Comparison of ENCODE assay signal across 14 mouse cellular contexts in the genomic region with DNA sequence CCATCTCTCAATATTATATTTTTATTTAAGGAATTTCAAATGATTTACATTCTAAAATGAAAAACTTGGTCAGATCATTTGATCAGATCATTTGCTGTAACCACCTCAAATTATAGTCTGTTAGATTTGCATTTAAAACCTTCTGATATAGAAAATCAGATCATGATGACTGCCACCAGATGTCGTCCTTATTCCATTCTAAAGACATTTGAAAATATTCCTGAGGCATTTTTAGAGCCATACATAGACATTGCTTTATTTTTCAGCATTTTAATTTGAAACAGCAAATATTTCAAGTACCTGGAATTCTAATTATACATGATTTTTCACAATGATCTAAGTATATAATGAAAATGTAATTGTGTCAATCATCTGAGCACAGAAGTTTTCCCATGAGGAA. TPM values are rescaled to one million over a fixed set of nuclear protein-coding genes. Genes with fewer than 3 reads are reported as not detected.
DNase-seq lines count a peak whose midpoint lies in the region; TF ChIP-seq lines count a peak whose summit lies in the region.
"Had no signal": no experiment of that assay in that cellular context is flagged by ENCODE, and none has a peak within 500 bp of the region (broad histone marks: within the 10 kb centered on the region; RNA-seq: fewer than 3 reads in every experiment).

No protein-coding gene starts in this region.

- H3K4me3 ChIP-seq in heart, adult 2 months = no peak overlapping the region
- H3K4me3 ChIP-seq: embryonic facial prominence, embryonic 13.5 days; megakaryocyte, embryonic 14.5 days had no signal

- peak; percentile 54 for TF ChIP-seq CTCF in heart, adult 2 months (IDR thresholded peaks at IDR 0.05)

- no peaks in the 10 kb centered on the region for H3K4me1 ChIP-seq in heart, adult 2 months (ENCODE audit: control insufficient read depth, insufficient read depth, low read length)
- H3K4me1 ChIP-seq: embryonic facial prominence, embryonic 13.5 days had no signal

- H3K27ac ChIP-seq in heart, adult 2 months = no peak overlapping the region
- H3K27ac ChIP-seq: embryonic facial prominence, embryonic 13.5 days had no signal

- TF ChIP-seq POLR2A in heart, adult 2 months (IDR thresholded peaks at IDR 0.05; ENCODE audit: insufficient read depth, low read depth, low read length) = no peak

- H3K79me2 ChIP-seq in heart, adult 2 months (replicated peaks; ENCODE audit: control insufficient read depth, insufficient read depth, low read length) = no peaks in the 10 kb centered on the region

- WGBS in heart, adult 2 months = 43% methylated on average over 1 of the region's 1 CpGs

- intact Hi-C loops in heart, adult 2 months (cut with DNase I) = loop anchor here (1.0 kb wide), 1 partner anchor 95 kb away; no protein-coding TSS in a partner anchor
- intact Hi-C loops in left cerebral cortex, postnatal 14 days (cut with DNase I) = no loop called here
- intact Hi-C loops in left cerebral cortex, postnatal 36 days (cut with DNase I) = loop anchor here (5.0 kb wide), 1 partner anchor 94 kb away; no protein-coding TSS in a partner anchor

- TF ChIP-seq EP300 in heart, adult 2 months (IDR thresholded peaks at IDR 0.05; ENCODE audit: insufficient read depth, low read depth, low read length) = no peak

- H3K36me3 ChIP-seq in heart, adult 2 months (ENCODE audit: control insufficient read depth, insufficient read depth, low read length) = no peaks in the 10 kb centered on the region
- H3K36me3 ChIP-seq: embryonic facial prominence, embryonic 13.5 days had no signal

- no peak overlapping the region for H3K9ac ChIP-seq in heart, adult 2 months (ENCODE audit: low read depth, low read length)
- H3K9ac ChIP-seq: embryonic facial prominence, embryonic 13.5 days had no signal

- no peak for DNase-seq in heart, adult 2 months
- DNase-seq in heart, adult 8-10 months (ENCODE audit: low spot score) = no peak
- peak; percentile 11 to 22 for DNase-seq in left cerebral cortex, postnatal 14 days (ENCODE audit: low spot score in 2 of 2)
- DNase-seq in left cerebral cortex, postnatal 36 days (ENCODE audit: low spot score in 2 of 2) = no peak
- DNase-seq in 416B (ENCODE audit: low read depth) (peak; percentile 37), adipocyte (ENCODE audit: low spot score) (peak; percentile 23)
- DNase-seq in adrenal gland, postnatal 36 days = no peak
- DNase-seq in spleen, postnatal 36 days (ENCODE audit: low spot score in 2 of 2) = no peak
- DNase-seq: adrenal gland, adult 2 months; cerebellum, postnatal 36 days; heart, postnatal 36 days; kidney, adult 11 months had no signal

- H3K27me3 ChIP-seq in heart, adult 2 months (ENCODE audit: control insufficient read depth, insufficient read depth, low read length) = no peaks in the 10 kb centered on the region
- H3K27me3 ChIP-seq: embryonic facial prominence, embryonic 13.5 days; megakaryocyte, embryonic 14.5 days had no signal

RNA-seq across cellular contexts. Expression of gene Ppp6c, which starts 52.0 kb away (rescaled TPM):
- total RNA-seq in heart, adult 2 months (2021) = 10 to 100 TPM; 50.0 to 61.0 TPM
- polyA plus RNA-seq in heart, adult 2 months (2012; rRNA removed) = 21.3 and 40.6 TPM in 2 replicates
- 10 to 100 TPM; 51.1 to 59.4 (median 53.5) TPM for total RNA-seq in heart, adult 8-10 months (2022)
- total RNA-seq in left cerebral cortex, postnatal 14 days (2021) = 10 to 100 TPM; 64.4 to 69.0 TPM
- 10 to 100 TPM; 63.0 to 64.6 TPM for total RNA-seq in left cerebral cortex, postnatal 36 days (2021)
- 100 to 1,000 TPM in 1 of 2 experiments, 10 to 100 TPM in 1; 89.0 to 106 TPM for total RNA-seq in adrenal gland, postnatal 36 days (2021)

Comparison
In these comparisons a context has a peak if more than half of its experiments do, and no peak if none do; other contexts are left out.
1. DNase-seq: peak in left cerebral cortex, postnatal 14 days (2 of 2), 416B (single experiment) and adipocyte (single experiment); none in heart, adult 2 months (0 of 2), heart, adult 8-10 months (single experiment), left cerebral cortex, postnatal 36 days (0 of 2), adrenal gland, postnatal 36 days (0 of 2) and spleen, postnatal 36 days (0 of 2).